Mouse (Mus musculus): ENCODE measurements around the gene Glrp1.
A peak's percentile ranks its signal among the peaks of the same experiment; 100 is the strongest.

Gene Glrp1

GRCm38 (mm10) chr1:88491617-88492378 is 18.1 kb downstream of the Glrp1 start:
- no peak for DNase-seq

- DNase-seq: no peak
These were observed 19.7 kb downstream of the Glrp1 start for GRCm38 (mm10) chr1:88490164-88490563.

GRCm38 (mm10) chr1:88488957-88489356 is 20.9 kb downstream of the Glrp1 start:
- DNase-seq: no peak

- no peak for DNase-seq
These were observed 23.5 kb downstream of the Glrp1 start for GRCm38 (mm10) chr1:88486336-88486735.

- no peak for DNase-seq
These were observed 25.8 kb downstream of the Glrp1 start for GRCm38 (mm10) chr1:88484059-88484458.

- DNase-seq: peak; percentile 39
These were observed 27.4 kb downstream of the Glrp1 start for GRCm38 (mm10) chr1:88482142-88483099.

- no peak for DNase-seq
These were observed 29.3 kb downstream of the Glrp1 start for GRCm38 (mm10) chr1:88480594-88480993.

GRCm38 (mm10) chr1:88478205-88478604 is 31.7 kb downstream of the Glrp1 start:
- no peak for DNase-seq

- DNase-seq: peak; percentile 53
These were observed 33.2 kb downstream of the Glrp1 start for GRCm38 (mm10) chr1:88476554-88477085.

GRCm38 (mm10) chr1:88475502-88475953 is 34.3 kb downstream of the Glrp1 start:
- DNase-seq: peak; percentile 61

GRCm38 (mm10) chr1:88474598-88474997 is 35.3 kb downstream of the Glrp1 start:
- DNase-seq: peak; percentile 71

GRCm38 (mm10) chr1:88473899-88474298 is 36.0 kb downstream of the Glrp1 start:
- peak; percentile 12 for DNase-seq

- DNase-seq: no peak
These were observed 37.6 kb downstream of the Glrp1 start for GRCm38 (mm10) chr1:88472258-88472657.

- DNase-seq: no peak
These were observed 40.1 kb downstream of the Glrp1 start for GRCm38 (mm10) chr1:88469746-88470145.

- DNase-seq: no peak
These were observed 41.5 kb downstream of the Glrp1 start for GRCm38 (mm10) chr1:88468335-88468734.

- DNase-seq: no peak
These were observed 42.0 kb downstream of the Glrp1 start for GRCm38 (mm10) chr1:88467866-88468265.

- peak; percentile 5 for DNase-seq
These were observed 43.4 kb downstream of the Glrp1 start for GRCm38 (mm10) chr1:88466325-88467064.

- DNase-seq: peak; percentile 12
These were observed 44.1 kb downstream of the Glrp1 start for GRCm38 (mm10) chr1:88465722-88466121.

GRCm38 (mm10) chr1:88464109-88464905 is 45.6 kb downstream of the Glrp1 start:
- no peak for DNase-seq

GRCm38 (mm10) chr1:88463241-88463640 is 46.6 kb downstream of the Glrp1 start:
- peak; percentile 77 for DNase-seq

- DNase-seq: peak; percentile 47
These were observed 47.4 kb downstream of the Glrp1 start for GRCm38 (mm10) chr1:88462484-88462883.

GRCm38 (mm10) chr1:88461096-88461495 is 48.8 kb downstream of the Glrp1 start:
- DNase-seq: no peak

Measured in lung, postnatal 36 days (tissue).